Mouse (Mus musculus) MEL (cell line): ENCODE results near the gene Miga1. TPM values are rescaled to one million over a fixed set of nuclear protein-coding genes. Genes with fewer than 3 reads are reported as not detected.

Experiments
- DNase-seq: peaks from one replicate; pipeline ENCODE4 v3.0.0; 2011; ENCODE audit warnings: low read depth, low spot score
- H3K27ac ChIP-seq: 2 replicates; pipeline ENCODE4 v1.5.1; 2012; ENCODE audit warnings: low read depth, mild to moderate bottlenecking, control low read depth, low read length, moderate library complexity; ENCODE audit not compliant: control insufficient read depth
- H3K27me3 ChIP-seq, 2 experiments: fragments of 150-350 bp in 1 of 2; sonication (generic) in 1 of 2; 2 replicates each; pipeline ENCODE4 v1.6.1; 2012; ENCODE audit warnings: low read length in 2 of 2, mild to moderate bottlenecking in 2 of 2, improper control_type of control experiment in 1 of 2, moderate library complexity in 1 of 2; ENCODE audit not compliant: insufficient read depth in 2 of 2, control insufficient read depth in 1 of 2
- H3K36me3 ChIP-seq, 2 experiments: 2 replicates each; pipeline ENCODE4 v1.6.1; 2012 to 2014; ENCODE audit warnings: low read length in 2 of 2, improper control_type of control experiment in 1 of 2, inconsistent platforms in 1 of 2, mild to moderate bottlenecking in 1 of 2; ENCODE audit not compliant: insufficient read depth in 2 of 2, control insufficient read depth in 1 of 2
- H3K4me1 ChIP-seq, 2 experiments: fragments of 150-350 bp in 1 of 2; sonication (generic) in 1 of 2; 2 replicates each; pipeline ENCODE4 v1.6.1; 2012; ENCODE audit warnings: low read length in 2 of 2, improper control_type of control experiment in 1 of 2, mild to moderate bottlenecking in 1 of 2; ENCODE audit not compliant: insufficient read depth in 2 of 2, control insufficient read depth in 1 of 2
- H3K4me3 ChIP-seq, 2 experiments: fragments of 150-350 bp in 1 of 2; sonication (generic) in 1 of 2; 2 replicates each; pipeline ENCODE4 v1.5.1; 2012; ENCODE audit warnings: low read depth in 2 of 2, low read length in 2 of 2, mild to moderate bottlenecking in 2 of 2, moderate library complexity in 2 of 2, control low read depth in 1 of 2, improper control_type of control experiment in 1 of 2; ENCODE audit not compliant: control insufficient read depth in 1 of 2, insufficient read depth in 1 of 2
- H3K79me2 ChIP-seq: 2 replicates; pipeline ENCODE4 v1.6.1; 2012; ENCODE audit warnings: mild to moderate bottlenecking, low read length, moderate library complexity; ENCODE audit not compliant: control insufficient read depth, poor library complexity, insufficient read depth
- H3K9ac ChIP-seq: 2 replicates; pipeline ENCODE4 v1.6.1; 2012; ENCODE audit warnings: low read depth, mild to moderate bottlenecking, control low read depth, low read length, moderate library complexity; ENCODE audit not compliant: control insufficient read depth, poor library complexity, severe bottlenecking
- H3K9me3 ChIP-seq: fragments of 150-350 bp; sonication (generic); replicated peaks from 2 replicates; pipeline ENCODE4 v1.6.1; 2012; ENCODE audit warnings: mild to moderate bottlenecking, low read length, improper control_type of control experiment, moderate library complexity; ENCODE audit not compliant: insufficient read depth
- CHD2 ChIP-seq: IDR thresholded peaks from 2 replicates; pipeline ENCODE4 v1.6.1; 2011; ENCODE audit warnings: low read length, improper control_type of control experiment
- CTCF ChIP-seq, 3 experiments: IDR thresholded peaks in 2 of 3; conservative IDR thresholded peaks in 1 of 3; 2 replicates each; pipeline ENCODE4 v1.5.1; 2011 to 2012; ENCODE audit warnings: low read length in 3 of 3, low read depth in 2 of 3, mild to moderate bottlenecking in 2 of 3, improper control_type of control experiment in 1 of 3, inconsistent platforms in 1 of 3, mixed read lengths in 1 of 3, moderate library complexity in 1 of 3; ENCODE audit not compliant: control insufficient read depth in 1 of 3, insufficient read depth in 1 of 3, poor library complexity in 1 of 3, severe bottlenecking in 1 of 3
- E2F4 ChIP-seq: IDR thresholded peaks from 2 replicates; pipeline ENCODE4 v1.6.1; 2011; ENCODE audit warnings: low read depth, low read length, improper control_type of control experiment, borderline replicate concordance
- ELF1 ChIP-seq: IDR thresholded peaks from 2 replicates; pipeline ENCODE4 v1.6.1; 2014; ENCODE audit warnings: low read depth, mild to moderate bottlenecking, inconsistent platforms, low read length, improper control_type of control experiment, moderate library complexity
- ETS1 ChIP-seq: IDR thresholded peaks from 2 replicates; pipeline ENCODE4 v1.6.1; 2012; ENCODE audit warnings: low read depth, mild to moderate bottlenecking, inconsistent platforms, low read length, improper control_type of control experiment, moderate library complexity
- GABPA ChIP-seq: IDR thresholded peaks from 2 replicates; pipeline ENCODE4 v1.6.1; 2012; ENCODE audit warnings: low read depth, mild to moderate bottlenecking, inconsistent platforms, low read length, improper control_type of control experiment, moderate library complexity
- GATA1 ChIP-seq: IDR thresholded peaks from 2 replicates; pipeline ENCODE4 v1.6.1; 2011; ENCODE audit warnings: low read depth, low read length, improper control_type of control experiment
- HCFC1 ChIP-seq: IDR thresholded peaks from 2 replicates; pipeline ENCODE4 v1.6.1; 2012; ENCODE audit warnings: low read depth, mild to moderate bottlenecking, inconsistent platforms, low read length, improper control_type of control experiment, moderate library complexity
- MAFK ChIP-seq: IDR thresholded peaks from 2 replicates; pipeline ENCODE4 v1.6.1; 2011; ENCODE audit warnings: low read depth, mild to moderate bottlenecking, low read length, improper control_type of control experiment, borderline replicate concordance
- MAZ ChIP-seq: IDR thresholded peaks from 2 replicates; pipeline ENCODE4 v1.6.1; 2012; ENCODE audit warnings: low read depth, mild to moderate bottlenecking, inconsistent platforms, low read length, improper control_type of control experiment
- MEF2A ChIP-seq: IDR thresholded peaks from 2 replicates; pipeline ENCODE4 v1.6.1; 2014; ENCODE audit warnings: low read depth, mild to moderate bottlenecking, inconsistent platforms, low read length, improper control_type of control experiment; ENCODE audit not compliant: poor library complexity, insufficient replicate concordance, severe bottlenecking; ENCODE audit errors: extremely low read depth
- MXI1 ChIP-seq: IDR thresholded peaks from 2 replicates; pipeline ENCODE4 v1.6.1; 2011; ENCODE audit warnings: mild to moderate bottlenecking, low read depth, low read length, improper control_type of control experiment
- MYB ChIP-seq: IDR thresholded peaks from 2 replicates; pipeline ENCODE4 v1.6.1; 2011; ENCODE audit warnings: mild to moderate bottlenecking, low read depth, low read length, improper control_type of control experiment
- MYC ChIP-seq: IDR thresholded peaks from 2 replicates; pipeline ENCODE4 v1.6.1; 2011; ENCODE audit warnings: low read depth, mild to moderate bottlenecking, low read length, improper control_type of control experiment, moderate library complexity
- NELFE ChIP-seq: IDR thresholded peaks from 2 replicates; pipeline ENCODE4 v1.6.1; 2011; ENCODE audit warnings: low read depth, low read length, improper control_type of control experiment
- POLR2A ChIP-seq, 2 experiments: IDR thresholded peaks; 2 replicates each; pipeline ENCODE4 v1.6.1; 2011 to 2012; ENCODE audit warnings: low read length in 2 of 2, mild to moderate bottlenecking in 2 of 2, control low read depth in 1 of 2, improper control_type of control experiment in 1 of 2, low read depth in 1 of 2, moderate library complexity in 1 of 2; ENCODE audit not compliant: control insufficient read depth in 1 of 2, insufficient read depth in 1 of 2, poor library complexity in 1 of 2
- POLR2AphosphoS2 ChIP-seq: IDR thresholded peaks from 2 replicates; pipeline ENCODE4 v1.6.1; 2011; ENCODE audit warnings: low read length, improper control_type of control experiment
- POLR2AphosphoS5 ChIP-seq: IDR thresholded peaks from 2 replicates; pipeline ENCODE4 v1.6.1; 2012; ENCODE audit warnings: low read depth, borderline replicate concordance, mild to moderate bottlenecking, inconsistent platforms, low read length, moderate library complexity, mixed read lengths
- RAD21 ChIP-seq: IDR thresholded peaks from 2 replicates; pipeline ENCODE4 v1.6.1; 2011; ENCODE audit warnings: mild to moderate bottlenecking, low read depth, low read length, improper control_type of control experiment
- RCOR1 ChIP-seq: IDR thresholded peaks from 2 replicates; pipeline ENCODE4 v1.6.1; 2012; ENCODE audit warnings: low read depth, mild to moderate bottlenecking, inconsistent platforms, low read length, improper control_type of control experiment
- TAL1 ChIP-seq: IDR thresholded peaks from 2 replicates; pipeline ENCODE4 v1.6.1; 2012; ENCODE audit warnings: mild to moderate bottlenecking, inconsistent platforms, low read length, moderate library complexity, mixed read lengths
- UBTF ChIP-seq: IDR thresholded peaks from 2 replicates; pipeline ENCODE4 v1.6.1; 2012; ENCODE audit warnings: low read depth, mild to moderate bottlenecking, inconsistent platforms, low read length, improper control_type of control experiment, moderate library complexity, borderline replicate concordance; ENCODE audit not compliant: insufficient read depth
- USF1 ChIP-seq: IDR thresholded peaks from 2 replicates; pipeline ENCODE4 v1.6.1; 2014; ENCODE audit warnings: low read depth, mild to moderate bottlenecking, inconsistent platforms, low read length, improper control_type of control experiment, moderate library complexity
- USF2 ChIP-seq, 2 experiments: IDR thresholded peaks; 2 replicates each; pipeline ENCODE4 v1.6.1; 2011 to 2012; ENCODE audit warnings: improper control_type of control experiment in 2 of 2, low read length in 2 of 2, borderline replicate concordance in 1 of 2, inconsistent platforms in 1 of 2, low read depth in 1 of 2, mild to moderate bottlenecking in 1 of 2; ENCODE audit not compliant: insufficient read depth in 1 of 2
- ZMIZ1 ChIP-seq: IDR thresholded peaks from 2 replicates; pipeline ENCODE4 v1.6.1; 2012; ENCODE audit warnings: low read depth, mild to moderate bottlenecking, inconsistent platforms, low read length, improper control_type of control experiment, moderate library complexity
- ZNF384 ChIP-seq: IDR thresholded peaks from 2 replicates; pipeline ENCODE4 v1.6.1; 2012; ENCODE audit warnings: low read depth, mild to moderate bottlenecking, inconsistent platforms, low read length, improper control_type of control experiment
- polyA plus RNA-seq, 2 experiments: library from polyadenylated mRNA; stranded (reverse) in 1 of 2; unstranded in 1 of 2; fragments of >175 nt in 1 of 2; fragments of >200 nt in 1 of 2; gene quantifications; 2 replicates each; pipeline versions ENCODE4 v1.2.1 to v1.2.4; 2012; ENCODE audit warnings: low replicate concordance in 2 of 2, low read depth in 1 of 2; ENCODE audit not compliant: insufficient read length in 2 of 2, insufficient read depth in 1 of 2, missing spikeins in 1 of 2
- total RNA-seq: library from RNA; depleted of rRNA; stranded (reverse); fragments of 300-350 nt; gene quantifications from 2 replicates; pipeline ENCODE4 v1.2.3, GENCODE M21; 2012

Gene Miga1
- total and polyA plus RNA-seq, 3 experiments, result 14.2 to 16.2 TPM; not detected in 1

GRCm38 (mm10) chr3:152288740-152289139 is 51.5 kb downstream of the Miga1 start:
- no peak overlapping the region for H3K27ac ChIP-seq
- H3K9me3 ChIP-seq, result no peaks in the 10 kb centered on the region
- H3K36me3 ChIP-seq, result peaks cover 0 to 3% of the 10 kb centered on the region in 2 experiments; a peak in 1 of 4 replicates
- H3K4me3 ChIP-seq, result no peak overlapping the region
- no peaks in the 10 kb centered on the region for H3K79me2 ChIP-seq
- DNase-seq, result no peak
- TF ChIP-seq TAL1, result no peak
- TF ChIP-seq ZMIZ1, result no peak
- TF ChIP-seq HCFC1, result no peak
- TF ChIP-seq CHD2, result no peak
- TF ChIP-seq RAD21, result no peak
- TF ChIP-seq MYC, result no peak
- TF ChIP-seq ZNF384, result no peak
- TF ChIP-seq ELF1, result no peak
- no peak for TF ChIP-seq RCOR1
- no peak for TF ChIP-seq GATA1
- no peak for TF ChIP-seq USF2 (IDR thresholded peaks at IDR 0.05; ENCODE audit: borderline replicate concordance in 1 of 2, insufficient read depth in 1 of 2, low read depth in 1 of 2, low read length in 2 of 2)
- no peak for TF ChIP-seq MAZ
- TF ChIP-seq MXI1, result no peak
- no peak for TF ChIP-seq E2F4
- TF ChIP-seq NELFE, result no peak
- no peak for TF ChIP-seq MYB
- TF ChIP-seq CTCF (IDR thresholded peaks at IDR 0.05 in 2 of 3, conservative IDR thresholded peaks at IDR 0.05 in 1 of 3; ENCODE audit: control insufficient read depth in 1 of 3, insufficient read depth in 1 of 3, low read depth in 2 of 3, low read length in 3 of 3, poor library complexity in 1 of 3, severe bottlenecking in 1 of 3), result no peak
- TF ChIP-seq ETS1, result no peak
- no peaks in the 10 kb centered on the region for H3K4me1 ChIP-seq
- no peaks in the 10 kb centered on the region for H3K27me3 ChIP-seq
- H3K9ac ChIP-seq, result no peak overlapping the region

GRCm38 (mm10) chr3:152288276-152288675 is 51.9 kb downstream of the Miga1 start:
- Histone ChIP-seq H3K4me1 (no peaks in the 10 kb centered on the region), H3K9me3 (no peaks in the 10 kb centered on the region), H3K27ac (no peak overlapping the region), H3K9ac (no peak overlapping the region), H3K27me3 (no peaks in the 10 kb centered on the region), H3K36me3 (peaks cover 0 to 3% of the 10 kb centered on the region in 2 experiments; a peak in 1 of 4 replicates), H3K79me2 (no peaks in the 10 kb centered on the region), H3K4me3 (no peak overlapping the region)
- TF ChIP-seq MAFK (no peak), MEF2A (no peak), UBTF (no peak), CHD2 (no peak), HCFC1 (no peak), GABPA (no peak), MYC (no peak), MXI1 (no peak), ELF1 (no peak), POLR2A (IDR thresholded peaks at IDR 0.05; ENCODE audit: control insufficient read depth in 1 of 2, insufficient read depth in 1 of 2, low read depth in 1 of 2, low read length in 2 of 2, poor library complexity in 1 of 2) (no peak), POLR2AphosphoS5 (no peak), USF1 (no peak), POLR2AphosphoS2 (no peak), MAZ (no peak)
- no peak for DNase-seq
